Mouse (Mus musculus) CH12.LX (cell line): ENCODE data around the gene Wwp2. TPM values are rescaled to one million over a fixed set of nuclear protein-coding genes. Genes with fewer than 3 reads are reported as not detected.

Experiments used
- DNase-seq: peaks from one replicate; pipeline ENCODE4 v3.0.0-alpha.2; 2013; ENCODE audit errors: extremely low read depth
- H3K27ac ChIP-seq: 2 replicates; pipeline ENCODE4 v1.5.1; 2012; ENCODE audit warnings: low read depth, mild to moderate bottlenecking, control low read depth, moderate library complexity; ENCODE audit not compliant: insufficient read depth
- H3K27me3 ChIP-seq: replicated peaks from 2 replicates; pipeline ENCODE3; 2012; ENCODE audit warnings: inconsistent platforms
- H3K36me3 ChIP-seq, 2 experiments: replicated peaks in 1 of 2; 2 replicates each; pipeline versions ENCODE3 to v1.6.1; 2012; ENCODE audit warnings: inconsistent platforms in 1 of 2, low read length in 1 of 2, mild to moderate bottlenecking in 1 of 2, mixed read lengths in 1 of 2, moderate library complexity in 1 of 2; ENCODE audit not compliant: control insufficient read depth in 1 of 2, insufficient read depth in 1 of 2
- H3K4me1 ChIP-seq, 2 experiments: 2 replicates each; pipeline ENCODE4 v1.6.1; 2012; ENCODE audit warnings: inconsistent platforms in 1 of 2, moderate library complexity in 1 of 2; ENCODE audit not compliant: insufficient read depth in 2 of 2, control insufficient read depth in 1 of 2
- H3K4me2 ChIP-seq: 2 replicates; pipeline ENCODE4 v1.6.1; 2012; ENCODE audit warnings: low read depth, mild to moderate bottlenecking, control low read depth; ENCODE audit not compliant: poor library complexity, insufficient read depth, severe bottlenecking
- H3K4me3 ChIP-seq, 3 experiments: fragments of 150-350 bp in 1 of 3; sonication (generic) in 1 of 3; replicated peaks in 1 of 3; 2 replicates each; pipeline versions ENCODE3 to v1.5.1; 2011 to 2012; ENCODE audit warnings: low read depth in 2 of 3, low read length in 2 of 3, mild to moderate bottlenecking in 2 of 3, moderate library complexity in 2 of 3, control low read depth in 1 of 3, improper control_type of control experiment in 1 of 3, inconsistent platforms in 1 of 3, mixed read lengths in 1 of 3; ENCODE audit not compliant: poor library complexity in 1 of 3
- H3K79me2 ChIP-seq: replicated peaks from 2 replicates; pipeline ENCODE4 v1.6.1; 2012; ENCODE audit warnings: mild to moderate bottlenecking, moderate library complexity; ENCODE audit not compliant: control insufficient read depth, poor library complexity, insufficient read depth, severe bottlenecking; ENCODE audit errors: extremely low read depth
- H3K9ac ChIP-seq: 2 replicates; pipeline ENCODE4 v1.6.1; 2012; ENCODE audit warnings: low read depth, mild to moderate bottlenecking, control low read depth, moderate library complexity; ENCODE audit not compliant: insufficient read depth
- H3K9me3 ChIP-seq: replicated peaks from 2 replicates; pipeline ENCODE3; 2012; ENCODE audit warnings: low read length, inconsistent platforms, mixed read lengths
- CHD2 ChIP-seq: IDR thresholded peaks from 2 replicates; pipeline ENCODE4 v1.6.1; 2011; ENCODE audit warnings: low read length, improper control_type of control experiment
- CTCF ChIP-seq, 2 experiments: IDR thresholded peaks in 1 of 2; conservative IDR thresholded peaks in 1 of 2; 2 replicates each; pipeline ENCODE4 v1.5.1; 2011 to 2012; ENCODE audit warnings: low read depth in 2 of 2, low read length in 2 of 2, improper control_type of control experiment in 1 of 2, inconsistent platforms in 1 of 2, mild to moderate bottlenecking in 1 of 2, moderate library complexity in 1 of 2
- ELF1 ChIP-seq: IDR thresholded peaks from 2 replicates; pipeline ENCODE4 v1.6.1; 2014; ENCODE audit warnings: low read depth, mild to moderate bottlenecking, inconsistent platforms, low read length, improper control_type of control experiment
- EP300 ChIP-seq: IDR thresholded peaks from 2 replicates; pipeline ENCODE4 v1.6.1; 2011; ENCODE audit warnings: low read length, improper control_type of control experiment
- HCFC1 ChIP-seq: IDR thresholded peaks from 2 replicates; pipeline ENCODE4 v1.6.1; 2012; ENCODE audit warnings: low read depth, mild to moderate bottlenecking, inconsistent platforms, low read length, improper control_type of control experiment
- IRF4 ChIP-seq: IDR thresholded peaks from 2 replicates; pipeline ENCODE4 v1.6.1; 2014; ENCODE audit warnings: low read depth, mild to moderate bottlenecking, inconsistent platforms, low read length, improper control_type of control experiment
- KAT2A ChIP-seq: IDR thresholded peaks from 2 replicates; pipeline ENCODE4 v1.6.1; 2012; ENCODE audit warnings: low read length, improper control_type of control experiment, inconsistent platforms; ENCODE audit not compliant: insufficient replicate concordance
- MAFK ChIP-seq: IDR thresholded peaks from 2 replicates; pipeline ENCODE4 v1.6.1; 2011; ENCODE audit warnings: low read length, improper control_type of control experiment; ENCODE audit not compliant: insufficient replicate concordance
- MEF2A ChIP-seq: IDR thresholded peaks from 2 replicates; pipeline ENCODE4 v1.6.1; 2014; ENCODE audit warnings: low read depth, mild to moderate bottlenecking, inconsistent platforms, low read length, improper control_type of control experiment, borderline replicate concordance
- MYC ChIP-seq: IDR thresholded peaks from 2 replicates; pipeline ENCODE4 v1.6.1; 2011; ENCODE audit warnings: low read depth, mild to moderate bottlenecking, improper control_type of control experiment, low read length
- NELFE ChIP-seq: IDR thresholded peaks from 2 replicates; pipeline ENCODE4 v1.6.1; 2011; ENCODE audit warnings: low read depth, low read length, improper control_type of control experiment
- PAX5 ChIP-seq: IDR thresholded peaks from 2 replicates; pipeline ENCODE4 v1.6.1; 2012; ENCODE audit warnings: low read length, inconsistent platforms, mixed read lengths
- POLR2A ChIP-seq: IDR thresholded peaks from 2 replicates; pipeline ENCODE4 v1.6.1; 2011; ENCODE audit warnings: low read depth, mild to moderate bottlenecking, improper control_type of control experiment, low read length
- POLR2AphosphoS2 ChIP-seq: IDR thresholded peaks from 2 replicates; pipeline ENCODE4 v1.6.1; 2011; ENCODE audit warnings: low read depth, low read length, improper control_type of control experiment
- RAD21 ChIP-seq: IDR thresholded peaks from 2 replicates; pipeline ENCODE4 v1.6.1; 2011; ENCODE audit warnings: low read depth, mild to moderate bottlenecking, low read length, improper control_type of control experiment, moderate library complexity
- SIN3A ChIP-seq: IDR thresholded peaks from 2 replicates; pipeline ENCODE4 v1.6.1; 2012; ENCODE audit warnings: low read length, improper control_type of control experiment, inconsistent platforms
- SMC3 ChIP-seq: IDR thresholded peaks from 2 replicates; pipeline ENCODE4 v1.6.1; 2011; ENCODE audit warnings: low read depth, low read length, improper control_type of control experiment
- TBP ChIP-seq: conservative IDR thresholded peaks from 2 replicates; pipeline ENCODE4 v1.6.1; 2011; ENCODE audit warnings: low read depth, low read length, improper control_type of control experiment
- UBTF ChIP-seq: IDR thresholded peaks from 2 replicates; pipeline ENCODE4 v1.6.1; 2012; ENCODE audit warnings: low read depth, mild to moderate bottlenecking, inconsistent platforms, low read length, improper control_type of control experiment, moderate library complexity
- ZC3H11A ChIP-seq: IDR thresholded peaks from 2 replicates; pipeline ENCODE4 v1.6.1; 2012; ENCODE audit warnings: low read depth, mild to moderate bottlenecking, inconsistent platforms, low read length, improper control_type of control experiment
- ZMIZ1 ChIP-seq: IDR thresholded peaks from 2 replicates; pipeline ENCODE4 v1.6.1; 2012; ENCODE audit warnings: low read depth, mild to moderate bottlenecking, inconsistent platforms, low read length, improper control_type of control experiment
- dilution Hi-C: fragments of 300-500 bp; cut with MboI; formaldehyde crosslinking; loops from 2 replicates; pipeline ENCODE4 v1.14.3; 2020; ENCODE audit warnings: low sequenced_read_pairs; ENCODE audit not compliant: extremely low pct_unique_long_range_greater_than_20kb, extremely low pct_ligation_motif_present
- in situ Hi-C: fragments of 300-500 bp; cut with MboI; formaldehyde crosslinking; loops from 3 replicates; pipeline ENCODE4 v1.14.3; 2019; ENCODE audit warnings: low sequenced_read_pairs, low pct_ligation_motif_present, low pct_unique_long_range_greater_than_20kb, mixed read lengths
- polyA plus RNA-seq: library from polyadenylated mRNA; unstranded; fragments of >175 nt; gene quantifications from 2 replicates; pipeline ENCODE4 v1.2.1, GENCODE M21; 2012; ENCODE audit warnings: low read depth; ENCODE audit not compliant: insufficient read length
- total RNA-seq, 2 experiments: library from RNA; depleted of rRNA; stranded (reverse); fragments of 300-350 nt in 1 of 2; fragments of >200 nt in 1 of 2; gene quantifications; 2 replicates each; pipeline ENCODE4 v1.2.3; 2012 to 2014

Wwp2 gene
- total and polyA plus RNA-seq, 3 experiments = 13.5 to 30.3 (median 20.7) TPM

- TF ChIP-seq SMC3 (peak; percentile 42), MEF2A (no peak), CTCF (conservative IDR thresholded peaks at IDR 0.05 in 1 of 2, IDR thresholded peaks at IDR 0.05 in 1 of 2; ENCODE audit: low read depth in 2 of 2, low read length in 2 of 2) (peak in 1 of 2 experiments; percentile 52; a peak in 2 of 4 replicates), RAD21 (peak; percentile 27), MAFK (no peak), ZC3H11A (no peak), UBTF (no peak), PAX5 (no peak), POLR2A (no peak)
- Histone ChIP-seq H3K27me3 (no peaks in the 10 kb centered on the region), H3K9ac (no peak overlapping the region), H3K4me1 (no peaks in the 10 kb centered on the region), H3K4me2 (no peak overlapping the region), H3K36me3 (peaks cover 11 to 80% of the 10 kb centered on the region in 2 experiments), H3K4me3 (no peak overlapping the region), H3K9me3 (peaks cover 2% of the 10 kb centered on the region), H3K79me2 (no peaks in the 10 kb centered on the region), H3K27ac (no peak overlapping the region)
- dilution Hi-C loops (no loop called here), in situ Hi-C loops (no loop called here)
- DNase-seq = peak; percentile 24
Observed at GRCm38 (mm10) chr8:107466642-107467041, 30.5 kb downstream of the Wwp2 start.

- H3K27me3 ChIP-seq = no peaks in the 10 kb centered on the region
- TF ChIP-seq KAT2A (no peak), NELFE (no peak), IRF4 (no peak), RAD21 (no peak), ELF1 (no peak), HCFC1 (no peak), TBP (no peak), EP300 (no peak), MYC (no peak), POLR2AphosphoS2 (no peak), CHD2 (no peak), SIN3A (no peak), ZMIZ1 (no peak), POLR2A (no peak), MEF2A (no peak), UBTF (no peak)
- no peak overlapping the region for H3K9ac ChIP-seq
- H3K9me3 ChIP-seq = peaks cover 2% of the 10 kb centered on the region
- H3K4me3 ChIP-seq = no peak overlapping the region
- H3K36me3 ChIP-seq = peaks cover 13 to 76% of the 10 kb centered on the region in 2 experiments
- dilution Hi-C loops (no loop called here), in situ Hi-C loops (no loop called here)
- H3K4me1 ChIP-seq = peaks cover 0 to 17% of the 10 kb centered on the region in 2 experiments; a peak in 2 of 4 replicates
- no peak overlapping the region for H3K4me2 ChIP-seq
- DNase-seq = no peak
- no peak overlapping the region for H3K27ac ChIP-seq
- H3K79me2 ChIP-seq = no peaks in the 10 kb centered on the region
Observed at GRCm38 (mm10) chr8:107468811-107469302, 32.7 kb downstream of the Wwp2 start.
